Mouse (Mus musculus) MN1 (cell line): Measurements from ENCODE around the gene Cfap46.

Experiments
- DNase-seq: peaks from one replicate; pipeline ENCODE4 v3.0.0-alpha.2; 2016; ENCODE audit warnings: low spot score

Gene Cfap46

GRCm38 (mm10) chr7:139580851-139581775 lies 102.5 kb downstream of the Cfap46 start:
- DNase-seq: no peak

GRCm38 (mm10) chr7:139579261-139579905 lies 104.2 kb downstream of the Cfap46 start:
- no peak for DNase-seq

GRCm38 (mm10) chr7:139576064-139576686 lies 107.4 kb downstream of the Cfap46 start:
- peak; percentile 61 for DNase-seq

GRCm38 (mm10) chr7:139572665-139573064 lies 111.0 kb downstream of the Cfap46 start:
- DNase-seq: no peak

GRCm38 (mm10) chr7:139570788-139571187 lies 112.8 kb downstream of the Cfap46 start:
- DNase-seq: no peak

- DNase-seq: no peak
Measured at GRCm38 (mm10) chr7:139566533-139566932, 117.1 kb downstream of the Cfap46 start.

GRCm38 (mm10) chr7:139565998-139566397 lies 117.6 kb downstream of the Cfap46 start:
- no peak for DNase-seq

GRCm38 (mm10) chr7:139564161-139564560 lies 119.5 kb downstream of the Cfap46 start:
- no peak for DNase-seq

GRCm38 (mm10) chr7:139563425-139563824 lies 120.2 kb downstream of the Cfap46 start:
- DNase-seq: no peak

- no peak for DNase-seq
Measured at GRCm38 (mm10) chr7:139559659-139560058, 124.0 kb downstream of the Cfap46 start.

GRCm38 (mm10) chr7:139556746-139557526 lies 126.7 kb downstream of the Cfap46 start:
- DNase-seq: no peak

GRCm38 (mm10) chr7:139556331-139556730 lies 127.3 kb downstream of the Cfap46 start:
- DNase-seq: no peak

- DNase-seq: no peak
Measured at GRCm38 (mm10) chr7:139551519-139551918, 132.1 kb downstream of the Cfap46 start.
